In the genomic region with DNA sequence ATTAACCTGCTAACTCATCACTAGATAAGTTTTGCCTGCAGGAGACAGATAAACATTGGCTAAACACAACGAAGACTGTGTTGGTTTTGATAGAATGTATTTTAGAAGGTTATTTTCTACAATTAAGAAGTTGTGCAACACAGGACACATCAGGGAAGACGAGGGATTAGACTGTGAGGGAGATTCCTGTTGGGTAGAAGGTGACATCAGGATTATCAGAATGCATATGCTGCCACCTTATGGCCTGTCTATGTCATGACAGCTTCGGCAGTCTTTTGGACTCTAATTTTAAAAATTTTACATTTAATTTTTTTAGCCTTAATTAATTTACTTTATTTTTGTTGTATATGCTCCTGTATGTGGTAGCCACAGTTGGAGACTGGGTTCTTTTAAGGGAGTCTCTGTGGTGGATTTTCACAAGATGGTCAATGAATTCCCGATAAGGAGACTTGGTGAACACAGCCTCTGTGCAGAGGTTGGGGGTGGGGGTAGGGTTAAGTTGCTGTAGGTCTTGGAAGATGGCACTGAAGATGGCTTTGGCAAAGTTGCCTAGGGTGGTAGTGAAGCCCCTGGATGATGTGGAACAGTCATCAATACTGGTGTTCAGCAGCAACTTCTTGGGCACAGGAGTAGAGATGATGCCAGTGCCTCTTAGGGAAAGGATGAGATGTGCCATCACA, we compare ENCODE assay signal across 1 mouse cellular context.
TF ChIP-seq lines count a peak whose summit lies in the region.

No protein-coding gene starts in this region.

TF ChIP-seq in C2C12, 6 proteins besides CTCF, POLR2A, EP300 and RAD21 (continued from another document):
- no peak for TF ChIP-seq MAX (IDR thresholded peaks at IDR 0.05)
- TF ChIP-seq USF1 (IDR thresholded peaks at IDR 0.05; ENCODE audit: low read depth) = no peak
